Mouse (Mus musculus): ENCODE data around the gene Recql. TPM values are rescaled to one million over a fixed set of nuclear protein-coding genes. Genes with fewer than 3 reads are reported as not detected.

Recql gene
- polyA plus RNA-seq (2014; fragmentation: Illumina TruSeq; extraction: RNeasy Lipid Tissue Mini Kit (QIAGEN cat#74804); ENCODE audit: low read depth, low replicate concordance) = 23.4 TPM

DNA sequence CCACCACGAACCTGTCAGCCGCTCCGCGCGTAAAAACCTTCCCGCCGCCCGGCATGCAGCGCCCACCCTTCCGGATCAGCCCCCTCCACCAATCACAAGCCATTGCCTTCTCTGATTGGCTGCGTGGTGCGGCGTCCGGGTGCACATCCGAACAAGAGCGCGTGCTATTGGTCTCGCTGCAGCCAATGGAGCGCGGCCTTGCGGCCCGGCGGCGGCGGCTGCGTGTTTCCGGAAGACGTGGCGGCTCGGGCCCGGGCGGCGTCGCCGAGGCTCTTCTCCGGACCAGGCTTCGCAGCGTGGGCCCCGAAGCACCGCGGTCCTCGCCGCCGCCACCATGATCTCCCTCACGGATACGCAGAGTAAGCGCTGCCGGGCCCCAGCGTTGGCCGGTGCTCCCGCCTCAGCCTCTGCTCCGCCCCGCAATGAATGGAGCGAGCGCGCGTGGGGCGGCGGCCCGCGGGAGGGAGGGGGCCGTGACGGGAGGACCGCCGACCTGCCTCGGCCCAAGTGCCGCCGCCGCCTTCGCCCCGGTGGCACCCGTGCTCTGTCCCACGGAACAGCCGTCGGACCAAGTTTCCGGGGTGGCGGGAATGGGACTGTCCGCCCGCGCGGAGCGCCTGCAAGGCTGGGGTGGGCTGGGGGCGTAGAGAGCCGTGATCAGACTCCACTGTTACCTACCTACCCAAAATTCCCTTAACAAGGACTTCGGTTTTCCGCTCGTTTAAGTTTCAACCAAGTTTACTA is at the start of gene Recql, which contains the start of gene Golt1b:
TSS of gene Recql (minus strand) at position 77 of the 744 bp plus-strand sequence.
TSS of gene Golt1b (plus strand) at position 211 of the 744 bp plus-strand sequence.

DNA sequence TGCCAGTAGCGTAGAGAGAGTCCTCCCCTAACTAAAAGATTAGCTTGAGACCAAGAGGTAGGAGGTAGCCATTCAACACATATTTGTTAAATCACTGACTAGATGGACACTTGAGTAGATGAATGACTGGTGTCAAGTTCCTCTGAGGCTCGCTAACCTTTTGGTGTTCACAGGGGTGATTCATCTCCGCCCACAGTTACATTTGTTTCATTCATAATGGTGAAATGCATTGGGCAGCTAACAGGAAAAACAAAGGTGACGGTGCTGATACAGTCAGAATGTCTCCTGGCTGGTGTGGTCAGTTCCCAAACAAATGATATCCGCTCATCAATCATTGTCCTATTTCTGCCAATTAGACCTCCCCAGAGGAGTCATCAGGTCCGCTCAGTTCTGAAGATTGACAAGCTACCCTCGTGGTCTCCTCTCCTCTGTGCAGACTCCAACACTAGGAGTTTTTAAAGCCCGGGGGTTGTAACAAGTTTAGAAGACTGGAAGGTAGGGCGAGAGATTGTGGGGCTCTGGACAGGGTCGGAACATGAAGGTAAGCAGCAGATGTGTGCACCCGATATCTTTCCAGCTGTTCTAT is 26.1 kb upstream of the Recql start, which contains the start of gene Spx:
TSS of gene Spx (plus strand) at position 536 of the 586 bp plus-strand sequence.

DNA sequence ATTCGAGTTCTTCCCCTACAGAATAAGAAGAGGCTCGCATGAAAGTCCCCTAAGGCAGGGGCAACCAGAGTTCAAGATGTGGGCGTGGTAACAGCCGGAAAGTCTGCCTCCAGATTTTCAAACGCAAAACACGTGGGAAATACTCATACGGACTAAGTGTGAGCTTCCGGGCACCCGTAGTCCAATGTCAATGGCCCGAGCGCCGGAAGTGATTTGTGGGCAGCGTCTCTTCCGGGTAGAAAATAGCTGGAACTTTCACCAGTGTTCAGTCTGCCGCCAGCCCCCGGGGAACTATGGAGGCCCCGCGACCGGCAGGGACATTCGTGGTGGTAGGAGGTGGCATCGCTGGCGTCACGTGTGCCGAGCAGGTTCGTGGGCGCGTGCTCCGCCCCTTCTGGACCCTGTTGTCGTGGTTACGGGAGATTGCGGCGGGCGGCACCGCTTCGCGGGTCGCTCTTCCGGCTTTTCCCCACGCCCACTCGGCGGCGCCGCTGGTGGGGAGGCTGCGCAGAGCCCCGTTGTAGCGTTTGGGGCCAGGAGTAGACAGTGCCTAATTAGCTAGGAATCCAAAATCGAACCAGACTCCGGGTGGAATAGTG is 41.3 kb downstream of the Recql start, which contains the start of gene Pyroxd1:
TSS of gene Pyroxd1 (plus strand) at position 215 of the 599 bp plus-strand sequence.

DNA sequence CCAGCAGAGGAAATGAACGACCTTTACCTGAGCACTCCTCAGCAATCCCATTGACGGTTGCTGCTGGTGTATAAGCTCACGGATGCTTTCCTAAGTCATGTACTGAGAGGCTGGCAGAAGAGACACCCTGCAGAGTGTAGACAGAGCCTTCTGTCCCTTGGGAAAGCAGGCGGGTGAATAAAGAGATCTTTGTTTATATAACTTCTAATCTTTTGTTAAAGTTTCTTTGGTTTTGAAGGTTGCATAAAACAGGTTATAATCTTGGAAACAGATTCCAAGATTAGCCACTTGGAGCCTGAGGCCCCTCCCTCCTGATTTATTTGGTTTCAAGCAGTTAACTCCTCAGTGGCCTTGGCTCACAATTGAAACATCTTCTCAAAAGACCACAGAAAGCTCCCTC is 64.0 kb downstream of the Recql start, which contains the start of gene Slco1a5:
TSS of gene Slco1a5 (minus strand) at position 101 of the 400 bp plus-strand sequence.

Other genes starting within 250 kb of the Recql start
- 0.17 TPM for gene Slco1a6, start 178.6 kb downstream of the Recql start, polyA plus RNA-seq (2014; fragmentation: Illumina TruSeq; extraction: RNeasy Lipid Tissue Mini Kit (QIAGEN cat#74804); ENCODE audit: low read depth, low replicate concordance)
- 2.9 TPM for gene Iapp, start 88.7 kb downstream of the Recql start, polyA plus RNA-seq (2014; fragmentation: Illumina TruSeq; extraction: RNeasy Lipid Tissue Mini Kit (QIAGEN cat#74804); ENCODE audit: low read depth, low replicate concordance)
- gene Slco1a5, start 64.1 kb downstream of the Recql start, polyA plus RNA-seq (2014; fragmentation: Illumina TruSeq; extraction: RNeasy Lipid Tissue Mini Kit (QIAGEN cat#74804); ENCODE audit: low read depth, low replicate concordance) = 11.8 TPM
- gene Pyroxd1, start 41.4 kb downstream of the Recql start, polyA plus RNA-seq (2014; fragmentation: Illumina TruSeq; extraction: RNeasy Lipid Tissue Mini Kit (QIAGEN cat#74804); ENCODE audit: low read depth, low replicate concordance) = 13.6 TPM
- gene Golt1b, start 134 bp upstream of the Recql start, polyA plus RNA-seq (2014; fragmentation: Illumina TruSeq; extraction: RNeasy Lipid Tissue Mini Kit (QIAGEN cat#74804); ENCODE audit: low read depth, low replicate concordance) = 31.7 TPM
- gene Spx, start 26.4 kb upstream of the Recql start, polyA plus RNA-seq (2014; fragmentation: Illumina TruSeq; extraction: RNeasy Lipid Tissue Mini Kit (QIAGEN cat#74804); ENCODE audit: low read depth, low replicate concordance) = 3.7 TPM
- gene Gys2, start 86.0 kb upstream of the Recql start, polyA plus RNA-seq (2014; fragmentation: Illumina TruSeq; extraction: RNeasy Lipid Tissue Mini Kit (QIAGEN cat#74804); ENCODE audit: low read depth, low replicate concordance) = 1.9 TPM
- 209 TPM for gene Ldhb, start 120.9 kb upstream of the Recql start, polyA plus RNA-seq (2014; fragmentation: Illumina TruSeq; extraction: RNeasy Lipid Tissue Mini Kit (QIAGEN cat#74804); ENCODE audit: low read depth, low replicate concordance)
- 10.3 TPM for gene Kcnj8, start 184.5 kb upstream of the Recql start, polyA plus RNA-seq (2014; fragmentation: Illumina TruSeq; extraction: RNeasy Lipid Tissue Mini Kit (QIAGEN cat#74804); ENCODE audit: low read depth, low replicate concordance)

Measured in adipose tissue, adult 10 weeks (tissue).